Mouse (Mus musculus) MEL (cell line): ENCODE measurements around the gene Gm7257.

ENCODE experiments used
- CTCF ChIP-seq, 3 experiments: IDR thresholded peaks in 2 of 3; conservative IDR thresholded peaks in 1 of 3; 2 replicates each; pipeline ENCODE4 v1.5.1; 2011 to 2012; ENCODE audit warnings: low read length in 3 of 3, low read depth in 2 of 3, mild to moderate bottlenecking in 2 of 3, improper control_type of control experiment in 1 of 3, inconsistent platforms in 1 of 3, mixed read lengths in 1 of 3, moderate library complexity in 1 of 3; ENCODE audit not compliant: control insufficient read depth in 1 of 3, insufficient read depth in 1 of 3, poor library complexity in 1 of 3, severe bottlenecking in 1 of 3
- ETS1 ChIP-seq: IDR thresholded peaks from 2 replicates; pipeline ENCODE4 v1.6.1; 2012; ENCODE audit warnings: low read depth, mild to moderate bottlenecking, inconsistent platforms, low read length, improper control_type of control experiment, moderate library complexity
- MAZ ChIP-seq: IDR thresholded peaks from 2 replicates; pipeline ENCODE4 v1.6.1; 2012; ENCODE audit warnings: low read depth, mild to moderate bottlenecking, inconsistent platforms, low read length, improper control_type of control experiment
- MYC ChIP-seq: IDR thresholded peaks from 2 replicates; pipeline ENCODE4 v1.6.1; 2011; ENCODE audit warnings: low read depth, mild to moderate bottlenecking, low read length, improper control_type of control experiment, moderate library complexity
- POLR2A ChIP-seq, 2 experiments: IDR thresholded peaks; 2 replicates each; pipeline ENCODE4 v1.6.1; 2011 to 2012; ENCODE audit warnings: low read length in 2 of 2, mild to moderate bottlenecking in 2 of 2, control low read depth in 1 of 2, improper control_type of control experiment in 1 of 2, low read depth in 1 of 2, moderate library complexity in 1 of 2; ENCODE audit not compliant: control insufficient read depth in 1 of 2, insufficient read depth in 1 of 2, poor library complexity in 1 of 2

GRCm38 (mm10) chr9:36435051-36435764 is 3.5 kb downstream of the Gm7257 start:
- no peak for TF ChIP-seq ETS1
- TF ChIP-seq CTCF (IDR thresholded peaks at IDR 0.05 in 2 of 3, conservative IDR thresholded peaks at IDR 0.05 in 1 of 3; ENCODE audit: control insufficient read depth in 1 of 3, insufficient read depth in 1 of 3, low read depth in 2 of 3, low read length in 3 of 3, poor library complexity in 1 of 3, severe bottlenecking in 1 of 3) = no peak
- no peak for TF ChIP-seq MYC
- no peak for TF ChIP-seq MAZ
- no peak for TF ChIP-seq POLR2A (IDR thresholded peaks at IDR 0.05; ENCODE audit: control insufficient read depth in 1 of 2, insufficient read depth in 1 of 2, low read depth in 1 of 2, low read length in 2 of 2, poor library complexity in 1 of 2)
